Mouse (Mus musculus) hindbrain, embryonic 16.5 days (tissue): Measurements from ENCODE around the gene Cfap45. TPM values are rescaled to one million over a fixed set of nuclear protein-coding genes. Genes with fewer than 3 reads are reported as not detected.

ENCODE experiments used
- ATAC-seq: fragments of 200-750 bp; cut with Nextera tagmentation; 2 replicates; pipeline ENCODE4 v1.8.0; 2017; ENCODE audit warnings: moderate TSS enrichment, moderate library complexity
- H3K27ac ChIP-seq: fragments of 300-500 bp; sonication (generic); 2 replicates; pipeline ENCODE4 v1.5.1; 2014; ENCODE audit warnings: low read depth, mild to moderate bottlenecking, control low read depth, low read length, moderate library complexity
- H3K27me3 ChIP-seq: fragments of 300-500 bp; sonication (generic); replicated peaks from 2 replicates; pipeline ENCODE4 v1.6.1; 2014; ENCODE audit warnings: low read length; ENCODE audit not compliant: control insufficient read depth, insufficient read depth
- H3K36me3 ChIP-seq: fragments of 300-500 bp; sonication (generic); 2 replicates; pipeline ENCODE4 v1.6.1; 2014; ENCODE audit warnings: mild to moderate bottlenecking, low read length, moderate library complexity, mixed read lengths; ENCODE audit not compliant: control insufficient read depth, insufficient read depth
- H3K4me1 ChIP-seq: fragments of 300-500 bp; sonication (generic); 2 replicates; pipeline ENCODE4 v1.6.1; 2014; ENCODE audit warnings: low read depth, low read length; ENCODE audit not compliant: control insufficient read depth, insufficient read depth
- H3K4me2 ChIP-seq: fragments of 300-500 bp; sonication (generic); 2 replicates; pipeline ENCODE4 v1.6.1; 2014; ENCODE audit warnings: mild to moderate bottlenecking, low read length, control low read depth, moderate library complexity
- H3K4me3 ChIP-seq: fragments of 300-500 bp; sonication (generic); 2 replicates; pipeline ENCODE4 v1.5.1; 2014; ENCODE audit warnings: mild to moderate bottlenecking, low read length, control low read depth, moderate library complexity
- H3K9ac ChIP-seq: fragments of 300-500 bp; sonication (generic); 2 replicates; pipeline ENCODE4 v1.6.1; 2014; ENCODE audit warnings: low read depth, mild to moderate bottlenecking, control low read depth, low read length, moderate library complexity
- H3K9me3 ChIP-seq: fragments of 300-500 bp; sonication (generic); 2 replicates; pipeline ENCODE4 v1.6.1; 2014; ENCODE audit warnings: mild to moderate bottlenecking, low read length, moderate library complexity; ENCODE audit not compliant: control insufficient read depth
- WGBS: fragments of 180-500 bp; shearing (Covaris S2); extraction: QIAGEN DNeasy Blood & Tissue Kit; methylation state at CpG from one replicate; pipeline ENCODE4 v1.1.7; 2014; 5-methylcytosine and 5-hydroxymethylcytosine counted together
- polyA plus RNA-seq: library from polyadenylated mRNA; unstranded; fragments of >200 nt; fragmentation: Nextera tagmentation; extraction: Ambion mirVana; gene quantifications from 2 replicates; pipeline ENCODE4 v1.2.1, GENCODE M21; 2015

The Cfap45 gene
- polyA plus RNA-seq, 1 experiment from 2014 or later, result 5.4 TPM

DNA sequence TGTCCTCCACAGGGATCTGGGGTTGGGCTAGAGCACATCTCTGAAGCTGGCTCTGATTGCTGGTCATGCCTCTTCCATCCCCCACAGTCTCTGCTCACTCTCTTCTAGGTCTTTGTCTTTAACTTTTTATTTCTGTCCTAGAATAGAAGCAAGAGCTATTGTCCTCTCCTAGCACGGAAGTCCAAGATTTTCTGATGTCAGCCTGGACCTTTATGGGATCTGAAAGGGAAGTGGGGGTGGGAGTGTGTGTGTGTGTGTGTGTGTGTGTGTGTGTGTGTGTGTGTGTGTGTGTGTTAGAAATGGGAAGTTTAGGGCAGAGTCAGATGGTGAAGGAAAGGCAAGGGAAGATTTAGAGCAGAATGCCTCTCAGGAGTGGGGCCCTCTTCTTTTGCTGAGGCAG is 32.0 kb downstream of the Cfap45 start:
- Histone ChIP-seq H3K36me3 (no peaks in the 10 kb centered on the region), H3K9ac (no peak overlapping the region), H3K27me3 (no peaks in the 10 kb centered on the region), H3K27ac (no peak overlapping the region), H3K4me2 (no peak overlapping the region), H3K4me1 (peaks cover 17% of the 10 kb centered on the region), H3K4me3 (no peak overlapping the region), H3K9me3 (no peaks in the 10 kb centered on the region)
- WGBS, result 50% methylated on average over 1 of the region's 1 CpGs
- ATAC-seq, result no peak

DNA sequence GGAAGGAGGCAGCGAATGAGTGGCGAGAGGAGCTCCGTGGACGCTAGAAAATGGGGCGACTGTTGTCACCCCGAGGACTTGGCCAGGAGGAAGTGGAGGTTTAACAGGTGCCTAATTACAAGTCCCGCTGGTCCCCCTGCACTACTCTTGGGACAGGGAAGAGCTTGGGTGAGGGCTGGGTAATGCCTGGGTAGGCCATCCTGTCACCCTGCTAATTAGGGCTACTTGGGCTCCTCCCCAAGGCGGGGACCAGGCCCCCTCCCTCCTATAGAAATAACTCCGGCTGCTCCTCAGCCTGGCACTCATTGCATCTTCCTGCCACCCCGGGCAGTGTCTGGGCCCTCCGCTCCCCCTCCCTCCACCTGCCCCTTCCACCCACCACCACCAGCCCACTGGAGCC is 35.0 kb downstream of the Cfap45 start, which contains the start of gene Vsig8:
TSS of gene Vsig8 (plus strand) at position 301 of the 400 bp plus-strand sequence.
- no peaks in the 10 kb centered on the region for H3K9me3 ChIP-seq
- H3K4me3 ChIP-seq, result no peak within 1 kb of the TSS
- H3K9ac ChIP-seq, result no peak within 1 kb of the TSS
- H3K4me2 ChIP-seq, result no peak within 1 kb of the TSS
- 84% methylated on average over 11 of the region's 11 CpGs for WGBS
- ATAC-seq, result no peak
- H3K27me3 ChIP-seq, result no peaks in the 10 kb centered on the region; the same call in 1 of the 2 replicates
- no peak within 1 kb of the TSS for H3K27ac ChIP-seq
- H3K4me1 ChIP-seq, result peaks cover 5% of the 10 kb centered on the region
- no peaks in the 10 kb centered on the region for H3K36me3 ChIP-seq

GRCm38 (mm10) chr1:172562641-172563464 is 42.3 kb downstream of the Cfap45 start:
- WGBS, result under 1% methylated on average over 50 of the region's 66 CpGs
- Histone ChIP-seq H3K27me3 (peaks cover 2% of the 10 kb centered on the region), H3K4me3 (peak overlapping the region; percentile 82), H3K4me2 (peak overlapping the region; percentile 97), H3K27ac (peak overlapping the region; percentile 63), H3K4me1 (peaks cover 13% of the 10 kb centered on the region), H3K9ac (peak overlapping the region; percentile 93), H3K9me3 (no peaks in the 10 kb centered on the region), H3K36me3 (no peaks in the 10 kb centered on the region)
- ATAC-seq, result peak; percentile 92

DNA sequence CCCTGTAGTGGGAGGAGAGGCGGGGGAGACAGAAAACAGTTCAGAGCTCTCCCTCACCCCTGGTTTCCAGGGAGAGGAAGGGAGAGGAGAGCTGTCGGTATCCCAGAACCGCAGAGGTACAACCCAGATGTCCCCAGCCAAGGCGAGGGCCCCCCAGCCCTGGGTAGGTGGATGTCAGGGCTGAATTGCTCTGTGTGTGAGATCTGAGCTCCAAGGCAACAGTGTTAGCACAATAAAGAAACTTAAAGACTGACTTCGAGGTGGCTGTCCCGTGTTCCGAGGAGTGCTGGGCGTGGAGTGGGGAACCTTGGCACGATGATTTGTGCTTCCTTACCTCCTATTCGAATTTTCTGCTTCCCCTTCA is 42.8 kb downstream of the Cfap45 start:
- whole genome bisulfite sequencing, result 0% methylated on average over 9 of the region's 10 CpGs
- peak; percentile 68 for ATAC-seq

DNA sequence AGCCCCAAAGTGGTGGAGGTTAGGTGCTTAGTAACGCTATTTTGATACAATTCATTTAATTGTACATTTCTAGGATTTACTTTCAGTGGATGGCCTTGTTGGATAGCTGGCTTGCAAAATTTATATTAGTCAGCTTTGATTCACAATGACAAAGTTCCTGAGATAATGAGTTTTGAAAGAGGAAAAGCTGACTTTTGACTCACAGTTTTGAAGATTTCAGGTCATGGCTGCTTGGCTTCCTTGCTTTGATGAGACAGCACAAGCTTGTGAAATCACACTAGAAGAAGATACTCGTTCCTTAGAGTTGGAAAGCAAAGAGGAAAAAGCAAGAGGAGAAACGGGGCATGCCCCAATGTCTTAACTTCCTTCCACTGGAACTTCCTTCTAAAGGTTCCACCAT is 45.5 kb downstream of the Cfap45 start:
- 75% methylated on average over 3 of the region's 3 CpGs for WGBS
- Histone ChIP-seq H3K27ac (no peak overlapping the region), H3K4me2 (no peak overlapping the region), H3K36me3 (no peaks in the 10 kb centered on the region), H3K4me3 (no peak overlapping the region), H3K4me1 (peaks cover 13% of the 10 kb centered on the region), H3K9ac (no peak overlapping the region), H3K27me3 (peaks cover 2% of the 10 kb centered on the region), H3K9me3 (no peaks in the 10 kb centered on the region)
- ATAC-seq, result no peak

More for the DNA sequence above, 42.8 kb downstream of the Cfap45 start:
- no peaks in the 10 kb centered on the region for H3K36me3 ChIP-seq
- H3K27ac ChIP-seq, result no peak overlapping the region; the same call in 1 of the 2 replicates
- H3K4me2 ChIP-seq, result peak overlapping the region; percentile 97
- H3K4me1 ChIP-seq, result peaks cover 13% of the 10 kb centered on the region
- H3K9ac ChIP-seq, result peak overlapping the region; percentile 93
- peaks cover 2% of the 10 kb centered on the region for H3K27me3 ChIP-seq
- H3K9me3 ChIP-seq, result no peaks in the 10 kb centered on the region
- H3K4me3 ChIP-seq, result peak overlapping the region; percentile 82

- H3K4me3 ChIP-seq, result no peak overlapping the region
- H3K9me3 ChIP-seq, result no peaks in the 10 kb centered on the region
- no peak overlapping the region for H3K27ac ChIP-seq
- H3K4me2 ChIP-seq, result no peak overlapping the region
- H3K9ac ChIP-seq, result no peak overlapping the region
- H3K36me3 ChIP-seq, result no peaks in the 10 kb centered on the region
- WGBS, result 67% methylated on average over 4 of the region's 4 CpGs
- ATAC-seq, result no peak
- peaks cover 5% of the 10 kb centered on the region; the same call in 1 of the 2 replicates for H3K4me1 ChIP-seq
- H3K27me3 ChIP-seq, result no peaks in the 10 kb centered on the region
Measured at GRCm38 (mm10) chr1:172567758-172568157, 47.2 kb downstream of the Cfap45 start.

DNA sequence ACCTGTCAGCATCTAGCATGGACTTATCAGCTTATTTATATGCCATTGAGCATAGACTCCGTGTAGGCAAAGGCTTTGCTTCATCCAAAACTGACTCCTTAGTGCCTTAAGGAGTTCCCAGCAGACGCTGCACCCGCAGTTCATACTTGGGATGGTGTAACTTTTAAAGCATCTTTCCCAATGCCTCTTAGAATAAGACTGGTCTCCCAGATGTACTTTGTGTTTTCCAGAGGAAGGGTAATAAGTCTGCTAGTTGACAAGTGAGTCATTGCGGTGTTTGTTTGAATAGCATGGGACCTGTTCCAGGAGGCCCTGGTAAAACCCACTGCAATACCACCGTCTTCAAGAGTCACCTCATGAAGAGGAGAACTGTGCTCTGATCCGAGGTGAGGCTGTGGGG is 59.5 kb downstream of the Cfap45 start:
- 81% methylated on average over 6 of the region's 6 CpGs for WGBS
- no peaks in the 10 kb centered on the region for H3K9me3 ChIP-seq
- no peak for ATAC-seq
- no peaks in the 10 kb centered on the region for H3K27me3 ChIP-seq
- no peak overlapping the region for H3K4me3 ChIP-seq
- H3K4me1 ChIP-seq, result peaks cover 2% of the 10 kb centered on the region
- H3K27ac ChIP-seq, result no peak overlapping the region
- H3K4me2 ChIP-seq, result no peak overlapping the region
- no peak overlapping the region for H3K9ac ChIP-seq
- no peaks in the 10 kb centered on the region for H3K36me3 ChIP-seq

GRCm38 (mm10) chr1:172582436-172582835 is 61.8 kb downstream of the Cfap45 start:
- WGBS, result 86% methylated on average over 8 of the region's 8 CpGs
- no peak overlapping the region for H3K9ac ChIP-seq
- H3K4me2 ChIP-seq, result no peak overlapping the region
- H3K36me3 ChIP-seq, result no peaks in the 10 kb centered on the region
- H3K4me3 ChIP-seq, result no peak overlapping the region
- H3K27me3 ChIP-seq, result no peaks in the 10 kb centered on the region
- no peak overlapping the region for H3K27ac ChIP-seq
- no peaks in the 10 kb centered on the region for H3K9me3 ChIP-seq
- H3K4me1 ChIP-seq, result peaks cover 15% of the 10 kb centered on the region
- ATAC-seq, result no peak

DNA sequence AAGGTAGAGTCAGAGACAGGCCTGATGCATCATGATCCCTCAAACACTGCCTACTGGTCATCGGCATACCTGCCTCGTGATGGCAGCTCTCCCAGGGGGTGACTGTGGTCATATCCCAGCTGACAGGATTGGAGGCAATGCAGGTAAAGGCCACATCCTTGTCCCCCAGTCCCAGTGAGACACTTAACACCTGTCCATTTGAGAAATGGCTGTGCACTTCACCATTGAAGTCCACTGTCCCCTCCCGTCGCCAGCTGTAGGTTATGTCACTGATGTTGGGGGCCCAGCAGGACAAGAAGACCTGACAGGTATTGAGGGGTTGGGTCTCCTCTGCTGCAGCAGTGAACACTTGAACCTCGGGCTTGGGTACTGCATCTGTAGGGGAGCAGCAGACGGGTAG is 63.7 kb downstream of the Cfap45 start:
- no peak overlapping the region for H3K4me2 ChIP-seq
- H3K4me1 ChIP-seq, result peaks cover 15% of the 10 kb centered on the region
- WGBS, result 86% methylated on average over 6 of the region's 6 CpGs
- H3K36me3 ChIP-seq, result no peaks in the 10 kb centered on the region
- no peak overlapping the region for H3K4me3 ChIP-seq
- no peaks in the 10 kb centered on the region for H3K27me3 ChIP-seq
- no peaks in the 10 kb centered on the region for H3K9me3 ChIP-seq
- no peak overlapping the region for H3K27ac ChIP-seq
- no peak overlapping the region for H3K9ac ChIP-seq
- no peak for ATAC-seq
